Mouse (Mus musculus): ENCODE results near the gene Alg12. TPM values are rescaled to one million over a fixed set of nuclear protein-coding genes. Genes with fewer than 3 reads are reported as not detected.

Gene Alg12
- polyA plus RNA-seq (2021), result 20.5 TPM

DNA sequence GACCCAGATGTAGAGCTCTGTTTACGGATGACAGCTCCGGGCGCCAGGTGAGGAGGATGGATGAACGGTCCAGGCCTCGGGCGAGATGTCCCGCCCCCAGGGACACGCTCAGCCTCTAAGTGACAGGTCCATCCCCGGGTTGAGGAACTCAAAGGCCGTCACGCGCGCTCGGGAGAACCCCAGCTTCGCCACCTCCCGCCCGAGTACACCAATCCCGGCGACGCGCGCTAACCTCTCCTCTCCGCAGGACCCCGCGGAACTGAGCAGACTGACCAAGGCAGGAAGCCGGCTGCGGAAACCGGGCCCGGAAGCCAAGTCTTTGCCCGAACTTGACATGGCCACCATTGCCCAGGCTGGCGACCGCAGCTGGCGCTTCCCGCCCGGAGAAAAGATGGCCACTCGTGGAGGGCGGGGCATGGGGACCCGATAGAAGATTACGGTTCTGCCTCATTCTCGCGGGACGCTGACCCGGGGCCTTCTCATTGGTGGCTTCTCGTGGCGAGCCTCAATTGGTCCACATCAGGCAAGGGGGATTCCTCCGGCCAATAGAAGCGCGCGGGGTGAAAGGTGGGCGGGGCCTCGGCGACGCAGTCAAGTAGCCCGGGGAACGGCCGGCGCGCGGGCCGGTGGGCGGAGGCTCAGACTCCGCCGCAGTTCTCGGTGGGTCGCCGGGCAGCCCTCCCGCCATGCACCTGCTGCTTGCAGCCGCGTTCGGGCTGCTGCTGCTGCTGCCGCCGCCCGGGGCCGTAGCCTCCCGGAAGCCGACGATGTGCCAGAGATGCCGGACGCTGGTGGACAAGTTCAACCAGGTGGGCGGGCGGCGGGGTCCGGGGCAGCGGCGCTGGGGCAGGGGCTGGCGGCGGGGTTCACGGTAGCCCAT, at the start of gene Alg12, which contains the start of gene Creld2:
Gene Alg12, minus strand, starts transcription at position 293 of the 880 bp plus-strand sequence.
Gene Creld2, plus strand, starts transcription at position 621 of the 880 bp plus-strand sequence.
- peak; percentile 99 for ATAC-seq
- no peak for TF ChIP-seq CTCF (IDR thresholded peaks at IDR 0.05)
- POLR2A ChIA-PET, result interaction anchor here (0.5 to 1.4 kb wide), 5 partner anchors 47 to 359 kb away, joined by 3 to 8 read pairs (median 4); no protein-coding TSS in a partner anchor
- CTCF ChIA-PET, result interaction anchor here (1.4 kb wide), 3 partner anchors 9 to 102 kb away, joined by 4 read pairs; no protein-coding TSS in a partner anchor
- in situ Hi-C loops (cut with MboI; ENCODE audit: low pct_unique_long_range_greater_than_20kb), result no loop called here
- peak; percentile 96 for DNase-seq (ENCODE audit: low read depth, low spot score)
- H3K27me3 ChIP-seq, result no peaks in the 10 kb centered on the region

DNA sequence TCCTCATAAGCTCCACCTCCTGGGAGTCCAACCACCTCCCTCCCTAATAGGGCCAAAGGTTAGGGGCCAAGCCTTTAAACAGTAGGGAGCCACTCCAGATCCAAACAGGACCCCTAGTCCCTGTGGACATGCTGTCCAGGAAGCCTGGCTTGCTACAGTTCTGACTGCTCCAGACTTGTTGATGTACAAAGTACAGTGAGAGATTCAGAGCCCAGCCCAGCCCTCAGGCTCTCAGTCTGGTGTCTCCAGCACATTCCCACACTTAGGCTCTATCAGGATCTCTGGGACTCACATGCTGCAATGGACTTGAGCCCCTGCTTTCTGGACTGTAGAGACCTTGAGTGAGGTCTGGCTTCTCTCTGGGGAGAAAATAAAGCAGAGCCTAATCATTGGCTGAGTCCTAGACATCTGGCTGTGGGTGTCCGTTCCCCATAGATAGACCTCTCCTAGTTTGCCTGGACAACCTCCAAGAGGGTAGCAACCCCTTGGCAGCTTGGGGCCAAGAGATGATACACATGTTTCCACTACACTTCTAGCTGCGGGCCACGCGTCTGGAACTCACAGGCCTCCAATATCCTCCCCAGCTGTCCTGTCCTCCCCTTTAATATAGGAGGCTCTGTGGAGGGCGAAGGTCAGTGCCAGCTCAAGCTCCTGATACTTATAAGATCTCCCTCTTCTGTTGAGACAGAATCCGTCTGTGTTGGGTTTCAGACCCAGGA, 49.1 kb upstream of the Alg12 start:
- CTCF ChIA-PET, result interaction anchor here (1.5 to 3.2 kb wide), 3 partner anchors 8 to 54 kb away, joined by 3 to 23 read pairs (median 8); no protein-coding TSS in a partner anchor
- ATAC-seq (peak; percentile 32), DNase-seq (ENCODE audit: low read depth, low spot score) (no peak)
- TF ChIP-seq CTCF (IDR thresholded peaks at IDR 0.05), result no peak
- POLR2A ChIA-PET, result interaction anchor here (0.6 to 5.3 kb wide), 5 partner anchors 13 to 488 kb away, joined by 3 to 44 read pairs (median 3); no protein-coding TSS in a partner anchor
- in situ Hi-C loops (cut with MboI; ENCODE audit: low pct_unique_long_range_greater_than_20kb), result no loop called here
- no peaks in the 10 kb centered on the region for H3K27me3 ChIP-seq

DNA sequence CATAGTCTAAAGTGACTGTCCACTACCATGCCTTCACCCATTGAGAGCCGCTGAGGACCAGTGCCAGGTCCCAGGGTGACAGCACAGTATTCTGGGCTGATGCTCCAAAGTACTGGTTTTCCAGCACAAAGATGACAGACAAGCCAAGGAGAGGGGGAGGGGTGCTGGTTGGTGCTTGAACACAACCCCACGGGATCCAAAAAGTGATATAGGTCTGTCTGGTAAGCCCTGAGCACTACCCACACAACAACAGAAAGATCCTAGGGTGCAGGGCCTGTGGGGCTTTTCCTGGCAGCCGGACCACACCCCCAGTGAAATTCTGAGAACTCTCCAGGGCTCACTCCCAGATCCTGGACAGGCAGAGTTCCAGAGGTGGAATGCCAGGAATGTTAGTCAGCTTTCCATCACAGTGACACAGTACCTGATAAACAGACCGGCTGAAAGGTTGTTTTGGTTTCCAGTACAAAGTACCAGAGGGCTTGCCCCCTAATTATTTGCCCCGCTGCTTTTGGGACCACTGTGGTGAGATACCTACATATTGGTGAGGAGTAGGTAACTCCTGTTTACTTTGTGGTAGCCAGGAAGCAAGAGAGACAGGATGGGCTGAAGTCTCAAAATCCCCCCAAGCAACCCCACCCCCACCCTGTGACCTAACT, 48.4 kb upstream of the Alg12 start:
- no peaks in the 10 kb centered on the region for H3K27me3 ChIP-seq
- DNase-seq (ENCODE audit: low read depth, low spot score) (no peak), ATAC-seq (peak; percentile 46)
- TF ChIP-seq CTCF (IDR thresholded peaks at IDR 0.05), result no peak
- in situ Hi-C loops (cut with MboI; ENCODE audit: low pct_unique_long_range_greater_than_20kb), result no loop called here
- ChIA-PET CTCF (interaction anchor here (1.5 to 3.2 kb wide), 4 partner anchors 9 to 55 kb away, joined by 3 to 23 read pairs (median 6); no protein-coding TSS in a partner anchor), POLR2A (interaction anchor here (0.6 to 5.3 kb wide), 7 partner anchors 9 to 488 kb away, joined by 3 to 44 read pairs (median 3); no protein-coding TSS in a partner anchor)

DNA sequence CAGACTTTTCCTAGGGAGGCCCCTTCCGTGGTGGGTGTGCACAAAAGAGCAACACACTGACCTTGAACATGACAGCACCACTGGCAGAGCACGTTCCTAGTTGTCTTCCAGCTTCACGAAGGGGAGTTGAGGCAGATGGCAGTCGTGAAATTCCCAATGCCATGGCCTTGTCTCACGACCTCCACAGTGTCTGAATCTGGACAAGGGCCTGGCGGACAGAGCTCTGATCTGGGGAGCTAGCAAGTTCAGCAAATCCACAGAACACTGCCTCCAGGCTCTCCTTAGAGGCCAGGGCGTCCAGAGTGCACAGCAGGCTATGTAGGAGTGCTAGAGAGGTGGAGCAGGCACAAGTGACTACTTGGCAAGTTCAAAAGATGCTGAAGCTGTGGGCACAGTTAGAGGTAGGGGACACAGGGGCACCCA, 47.8 kb upstream of the Alg12 start:
- ATAC-seq, result peak; percentile 0
- in situ Hi-C loops (cut with MboI; ENCODE audit: low pct_unique_long_range_greater_than_20kb), result no loop called here
- ChIA-PET CTCF (interaction anchor here (1.1 to 3.2 kb wide), 5 partner anchors 9 to 55 kb away, joined by 3 to 23 read pairs (median 4); no protein-coding TSS in a partner anchor), POLR2A (interaction anchor here (1.3 to 5.3 kb wide), 4 partner anchors 8 to 39 kb away, joined by 3 to 44 read pairs (median 12); no protein-coding TSS in a partner anchor)
- no peak for DNase-seq (ENCODE audit: low read depth, low spot score)
- H3K27me3 ChIP-seq, result no peaks in the 10 kb centered on the region
- no peak for TF ChIP-seq CTCF (IDR thresholded peaks at IDR 0.05)

DNA sequence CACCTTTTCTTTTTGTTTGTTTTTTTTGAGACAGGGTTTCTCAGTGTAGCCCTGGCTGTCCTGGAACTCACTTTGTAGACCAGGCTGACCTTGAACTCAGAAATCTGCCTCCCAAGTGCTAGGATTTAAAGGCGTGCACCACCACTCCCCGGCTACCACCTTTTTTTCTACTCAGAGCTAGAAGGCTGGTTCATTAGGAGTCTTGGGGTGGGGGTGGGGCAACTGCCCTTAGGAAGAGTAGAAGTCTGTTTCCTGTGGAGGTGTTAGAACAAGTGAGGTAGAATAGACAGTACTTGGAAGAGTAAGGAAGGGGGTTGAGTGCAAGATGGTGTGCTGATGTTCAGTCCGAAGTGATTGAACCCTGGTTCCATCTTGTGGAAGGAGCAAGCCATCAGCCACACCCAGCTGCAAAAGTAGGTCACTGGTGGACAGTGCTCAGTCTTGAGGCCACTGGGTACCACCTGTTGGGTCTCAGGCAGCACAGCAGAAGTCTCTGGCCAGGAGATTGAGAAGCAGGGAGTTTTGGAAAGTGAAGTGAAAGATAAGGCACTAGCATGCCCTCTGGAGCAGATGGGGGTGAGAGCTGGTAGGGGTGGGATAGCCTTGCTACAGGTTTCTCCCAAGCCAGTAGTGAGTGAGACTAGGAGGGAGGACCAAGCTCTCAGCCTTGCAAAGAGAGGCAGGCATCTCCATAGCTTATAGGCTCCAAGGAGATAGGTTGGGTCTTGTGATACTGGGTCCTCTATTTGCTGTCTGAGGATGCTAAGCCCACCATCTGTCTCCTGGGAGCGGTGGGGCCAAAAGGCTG, 47.0 kb upstream of the Alg12 start:
- ChIA-PET CTCF (interaction anchor here (1.1 to 3.2 kb wide), 4 partner anchors 10 to 38 kb away, joined by 3 to 23 read pairs (median 6); no protein-coding TSS in a partner anchor), POLR2A (interaction anchor here (0.9 to 5.3 kb wide), 8 partner anchors 7 to 71 kb away, joined by 3 to 44 read pairs (median 4); no protein-coding TSS in a partner anchor)
- in situ Hi-C loops (cut with MboI; ENCODE audit: low pct_unique_long_range_greater_than_20kb), result no loop called here
- ATAC-seq, result no peak
- no peaks in the 10 kb centered on the region for H3K27me3 ChIP-seq
- no peak for DNase-seq (ENCODE audit: low read depth, low spot score)
- no peak for TF ChIP-seq CTCF (IDR thresholded peaks at IDR 0.05)

DNA sequence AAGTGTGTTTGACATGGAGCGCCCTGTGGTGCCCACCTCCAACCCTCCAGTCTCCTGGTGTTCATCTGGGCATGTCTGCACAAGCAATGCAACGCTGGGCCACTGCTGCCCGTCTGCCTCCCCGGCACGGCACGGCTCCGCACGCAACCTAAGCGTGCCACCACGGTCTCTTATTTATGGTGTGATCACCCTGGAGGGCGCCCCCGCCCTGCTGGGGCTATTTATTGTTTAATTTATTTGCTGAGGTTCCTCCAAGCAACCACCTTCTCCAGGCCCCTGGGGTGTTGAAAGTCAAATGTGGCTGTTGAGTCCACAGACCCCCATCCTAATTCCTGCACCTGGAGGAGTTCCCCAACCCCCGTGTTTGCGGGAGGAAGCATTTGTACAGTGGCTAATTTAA, 45.9 kb upstream of the Alg12 start:
- ChIA-PET POLR2A (interaction anchor here (0.8 to 5.3 kb wide), 6 partner anchors 8 to 34 kb away, joined by 3 to 44 read pairs (median 4); no protein-coding TSS in a partner anchor), CTCF (interaction anchor here (1.2 to 2.5 kb wide), 4 partner anchors 11 to 57 kb away, joined by 3 to 18 read pairs (median 6); no protein-coding TSS in a partner anchor)
- DNase-seq (ENCODE audit: low read depth, low spot score), result no peak
- ATAC-seq, result no peak
- in situ Hi-C loops (cut with MboI; ENCODE audit: low pct_unique_long_range_greater_than_20kb), result no loop called here
- H3K27me3 ChIP-seq, result no peaks in the 10 kb centered on the region
- TF ChIP-seq CTCF (IDR thresholded peaks at IDR 0.05), result no peak

DNA sequence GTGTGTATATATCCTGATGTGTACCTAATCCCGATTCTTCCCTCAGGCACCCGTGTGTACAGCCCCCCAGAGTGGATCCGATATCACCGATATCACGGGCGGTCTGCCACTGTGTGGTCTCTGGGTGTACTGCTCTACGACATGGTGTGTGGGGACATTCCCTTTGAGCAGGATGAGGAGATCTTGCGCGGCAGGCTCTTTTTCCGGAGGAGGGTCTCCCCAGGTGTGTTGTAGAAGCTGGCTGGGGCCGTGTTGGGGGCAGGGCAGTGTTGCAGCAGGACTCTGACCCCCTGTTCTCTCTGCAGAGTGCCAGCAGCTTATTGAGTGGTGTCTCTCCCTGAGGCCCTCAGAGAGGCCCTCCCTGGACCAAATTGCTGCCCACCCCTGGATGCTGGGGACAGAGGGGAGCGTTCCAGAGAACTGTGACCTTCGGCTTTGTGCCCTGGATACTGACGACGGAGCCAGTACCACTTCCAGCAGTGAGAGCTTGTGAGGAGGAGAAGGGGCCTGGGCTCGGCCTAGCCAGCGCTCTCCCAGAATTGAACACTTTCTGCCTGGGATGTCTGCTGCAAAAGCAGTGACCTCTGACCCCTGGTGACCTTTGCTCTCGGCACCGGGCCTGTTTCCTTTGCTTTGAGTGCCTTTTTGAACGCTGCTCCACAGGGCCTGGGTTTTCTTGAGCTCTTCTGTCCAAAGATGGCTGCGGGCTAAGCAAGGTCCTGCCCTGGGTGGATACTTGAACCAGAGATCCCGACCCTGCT, 45.3 kb upstream of the Alg12 start:
- in situ Hi-C loops (cut with MboI; ENCODE audit: low pct_unique_long_range_greater_than_20kb), result no loop called here
- TF ChIP-seq CTCF (IDR thresholded peaks at IDR 0.05), result no peak
- DNase-seq (ENCODE audit: low read depth, low spot score) (no peak), ATAC-seq (no peak)
- H3K27me3 ChIP-seq, result no peaks in the 10 kb centered on the region
- ChIA-PET POLR2A (interaction anchor here (1.0 to 5.3 kb wide), 7 partner anchors 9 to 34 kb away, joined by 3 to 44 read pairs (median 6); no protein-coding TSS in a partner anchor), CTCF (interaction anchor here (0.9 to 2.5 kb wide), 7 partner anchors 12 to 57 kb away, joined by 3 to 20 read pairs (median 4); no protein-coding TSS in a partner anchor)

DNA sequence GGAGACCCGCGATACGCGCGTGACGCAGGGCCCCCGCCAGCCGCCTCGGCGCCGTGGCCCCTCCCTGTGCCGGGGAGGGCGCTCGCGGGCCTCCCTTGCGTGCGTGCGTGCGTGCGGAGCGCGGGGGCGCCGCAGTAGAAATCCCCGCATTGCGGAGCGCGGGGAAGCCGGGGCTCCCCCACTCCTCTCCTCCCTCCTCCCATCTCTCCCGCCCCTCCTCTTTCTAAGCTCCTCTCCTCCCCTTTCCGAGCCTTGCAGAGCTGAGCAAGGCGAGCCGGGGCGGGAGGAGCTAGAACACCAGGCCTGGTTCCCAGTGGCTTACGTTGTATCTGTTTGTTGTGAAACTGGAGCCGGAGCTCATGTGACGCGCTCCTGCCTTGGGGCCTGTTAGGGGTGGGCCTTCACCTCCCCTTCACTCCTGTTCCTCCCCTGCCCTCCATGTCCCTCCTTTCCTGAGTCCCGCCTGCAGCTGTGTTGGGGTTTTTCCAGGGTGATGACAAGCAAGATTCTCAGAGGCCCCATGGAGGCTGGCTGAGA, 44.6 kb upstream of the Alg12 start:
- TF ChIP-seq CTCF (IDR thresholded peaks at IDR 0.05), result no peak
- in situ Hi-C loops (cut with MboI; ENCODE audit: low pct_unique_long_range_greater_than_20kb), result no loop called here
- ATAC-seq (peak; percentile 41), DNase-seq (ENCODE audit: low read depth, low spot score) (peak; percentile 84)
- ChIA-PET CTCF (interaction anchor here (0.9 to 2.5 kb wide), 7 partner anchors 12 to 58 kb away, joined by 3 to 20 read pairs (median 4); no protein-coding TSS in a partner anchor), POLR2A (interaction anchor here (1.2 to 5.3 kb wide), 6 partner anchors 8 to 33 kb away, joined by 5 to 44 read pairs (median 7); no protein-coding TSS in a partner anchor)
- no peaks in the 10 kb centered on the region for H3K27me3 ChIP-seq
